Mouse (Mus musculus) CD4-positive, CD25-positive, alpha-beta regulatory T cell, adult 9 weeks (primary cell): ENCODE data around the gene Dync2li1. TPM values are rescaled to one million over a fixed set of nuclear protein-coding genes. Genes with fewer than 3 reads are reported as not detected.

Experiments used
- polyA plus RNA-seq: library from polyadenylated mRNA; unstranded; fragments of 100-300 nt; shearing (Covaris generic); gene quantifications from one replicate; pipeline ENCODE4 v1.2.1, GENCODE M21; 2017

The Dync2li1 gene
- 2.6 TPM for polyA plus RNA-seq

DNA sequence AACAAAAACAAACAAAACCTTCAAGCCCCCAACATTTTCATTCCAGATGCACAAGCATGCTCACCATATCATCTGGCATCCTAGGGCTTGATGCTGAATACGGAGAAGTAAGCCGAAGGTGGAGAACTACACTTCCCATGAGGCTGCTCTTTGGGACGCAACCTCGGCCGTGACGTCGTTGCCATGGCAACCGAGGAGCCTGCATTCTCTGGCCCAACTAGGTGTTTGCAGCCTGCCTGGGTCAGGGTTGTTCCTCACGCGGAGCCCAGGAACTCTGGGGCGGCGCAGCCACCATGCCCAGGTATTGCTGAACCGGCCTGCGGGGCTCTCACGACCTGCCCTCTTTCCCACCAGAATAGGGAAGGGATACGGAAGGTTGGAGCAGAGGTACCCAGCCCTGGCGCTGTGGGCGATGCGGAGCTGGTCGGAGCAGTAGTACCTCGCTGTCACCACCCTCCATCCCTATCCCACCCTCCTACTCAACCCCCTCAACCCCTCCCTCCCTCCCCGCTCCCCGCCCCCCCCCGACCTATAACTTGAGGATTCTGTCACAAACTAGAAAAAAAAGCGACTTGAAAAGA lies at the start of gene Dync2li1:
TSS of gene Dync2li1 (plus strand) at position 221 of the 581 bp plus-strand sequence.

DNA sequence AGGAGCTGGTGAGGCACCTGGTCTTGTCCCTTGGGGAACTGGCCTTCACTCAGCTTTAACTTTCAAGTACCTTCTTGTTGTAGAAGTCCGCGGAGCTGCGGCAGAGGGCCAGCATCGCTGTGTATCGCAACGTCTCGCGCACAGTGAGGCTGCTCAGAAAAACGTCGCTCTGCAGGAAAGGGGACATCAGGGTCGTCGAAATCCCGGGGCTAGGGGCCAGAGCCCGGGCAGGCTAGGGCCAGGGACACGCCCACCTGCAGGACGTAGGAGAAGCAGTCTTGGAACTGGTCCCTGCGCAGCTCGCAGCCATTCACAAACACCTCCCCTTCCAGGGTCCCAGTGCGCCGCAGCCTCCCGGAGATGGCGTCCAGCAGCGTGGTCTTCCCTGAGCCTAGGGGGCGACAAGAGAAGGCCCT lies 49.7 kb downstream of the Dync2li1 start, which contains the start of gene Abcg8:
TSS of gene Abcg8 (plus strand) at position 352 of the 416 bp plus-strand sequence.

DNA sequence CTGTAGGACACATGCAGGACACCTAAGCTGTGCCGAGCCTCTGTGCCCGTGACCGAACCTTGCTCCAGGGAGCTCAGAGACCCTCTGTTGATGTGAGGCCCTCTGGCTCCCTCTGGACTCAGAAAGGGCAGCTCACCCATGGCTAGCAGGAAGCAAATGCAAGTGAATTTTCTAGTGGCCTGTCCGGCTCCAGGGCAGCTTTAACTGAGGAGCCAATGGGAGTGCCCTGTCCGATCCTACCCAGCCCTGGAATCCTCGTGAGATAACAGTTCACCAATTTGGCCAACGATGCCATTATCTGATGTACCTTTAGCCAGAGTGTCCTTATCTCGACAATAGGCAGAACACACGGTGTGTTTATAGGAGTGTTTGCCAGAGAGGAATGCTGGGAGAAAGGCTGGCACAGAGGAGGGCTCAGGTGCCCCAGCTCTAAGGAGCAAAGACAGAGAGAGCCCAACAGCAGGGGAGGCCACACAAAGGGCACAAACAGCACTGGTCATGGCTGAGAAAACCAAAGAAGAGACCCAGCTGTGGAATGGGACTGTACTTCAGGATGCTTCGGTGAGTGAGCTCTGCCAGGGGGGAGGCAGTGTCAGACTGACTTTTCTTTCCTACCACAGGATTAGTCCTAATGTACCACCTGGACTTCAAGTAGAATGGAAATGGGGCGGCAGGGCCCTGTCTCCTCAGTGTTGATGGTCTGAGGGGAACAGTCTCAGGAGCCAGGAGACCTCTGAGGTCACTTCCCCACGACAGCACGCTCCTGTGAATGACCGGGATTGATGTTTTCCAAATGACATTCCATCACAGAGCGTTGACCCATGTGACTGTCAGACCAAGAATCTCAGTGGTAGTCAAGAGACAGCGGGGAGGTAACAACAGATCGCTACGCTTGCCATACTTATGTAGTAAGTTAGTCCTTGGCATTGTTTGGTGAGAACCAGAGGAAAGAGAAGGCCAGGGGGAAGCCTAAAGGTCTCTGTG lies 56.7 kb downstream of the Dync2li1 start, which contains the start of gene Abcg5:
TSS of gene Abcg5 (minus strand) at position 278 of the 984 bp plus-strand sequence.

Other genes with a start within 250 kb of the Dync2li1 start
- gene Thada, start 160.3 kb upstream of the Dync2li1 start, polyA plus RNA-seq, result 116 TPM
- gene Plekhh2, start 114.6 kb upstream of the Dync2li1 start, polyA plus RNA-seq, result not detected
- not detected for gene Abcg8, start 49.8 kb downstream of the Dync2li1 start, polyA plus RNA-seq
- gene Abcg5, start 56.5 kb downstream of the Dync2li1 start, polyA plus RNA-seq, result not detected
- gene Lrpprc, start 164.3 kb downstream of the Dync2li1 start, polyA plus RNA-seq, result 11.0 TPM